8 mouse cellular contexts compared by ENCODE assay signal in the genomic region with DNA sequence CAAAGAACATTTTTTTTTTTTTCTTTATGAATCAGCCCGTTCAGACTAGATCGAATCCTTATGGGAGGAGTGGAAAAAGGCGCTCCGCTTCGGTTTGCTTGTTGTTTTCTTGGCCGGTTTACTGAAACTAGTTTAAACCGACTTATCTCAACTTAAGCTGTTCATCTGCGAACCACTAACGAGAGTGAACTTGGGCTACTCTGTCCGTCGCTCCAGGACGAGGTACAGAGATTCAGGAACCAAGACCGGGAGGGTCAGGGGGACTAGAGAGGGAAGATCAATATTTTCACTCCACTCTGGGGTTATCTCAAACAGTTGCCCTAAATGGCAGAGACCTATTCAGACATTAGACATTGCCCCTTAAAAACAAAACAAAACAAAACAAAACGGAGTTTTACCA. TPM values are rescaled to one million over a fixed set of nuclear protein-coding genes. Genes with fewer than 3 reads are reported as not detected.
A peak's percentile ranks its signal among the peaks of the same experiment; 100 is the strongest.
DNase-seq lines count a peak whose midpoint lies in the region; ATAC-seq and TF ChIP-seq lines count a peak whose summit lies in the region.

No protein-coding gene starts in this region.

- WGBS in lung, embryonic 14.5 days = 0% methylated on average over 14 of the region's 14 CpGs
- WGBS in heart, postnatal 0 days = 1% methylated on average over 14 of the region's 14 CpGs
- 2% methylated on average over 14 of the region's 14 CpGs for WGBS in liver, postnatal 0 days (ENCODE audit: insufficient replicate concordance)

- TF ChIP-seq EP300 in heart, postnatal 0 days (IDR thresholded peaks at IDR 0.05; ENCODE audit: low read depth) = no peak
- TF ChIP-seq EP300 in liver, postnatal 0 days (IDR thresholded peaks at IDR 0.05; ENCODE audit: low read depth) = no peak

- H3K9me3 ChIP-seq in lung, embryonic 14.5 days (ENCODE audit: low read depth, low read length) = no peaks in the 10 kb centered on the region
- no peaks in the 10 kb centered on the region for H3K9me3 ChIP-seq in heart, postnatal 0 days (replicated peaks; ENCODE audit: control insufficient read depth, low read length)
- H3K9me3 ChIP-seq in liver, postnatal 0 days (ENCODE audit: low read length) = no peaks in the 10 kb centered on the region

- peaks cover 13% of the 10 kb centered on the region; the same call in 1 of the 2 replicates for H3K36me3 ChIP-seq in lung, embryonic 14.5 days (ENCODE audit: insufficient read depth)
- peaks cover 26% of the 10 kb centered on the region for H3K36me3 ChIP-seq in heart, postnatal 0 days (replicated peaks; ENCODE audit: control insufficient read depth, insufficient read depth, low read length)
- H3K36me3 ChIP-seq in liver, postnatal 0 days (replicated peaks; ENCODE audit: insufficient read depth, low read length) = peaks cover 25% of the 10 kb centered on the region

- no peaks in the 10 kb centered on the region for H3K4me1 ChIP-seq in lung, embryonic 14.5 days (ENCODE audit: insufficient read depth)
- peaks cover 7% of the 10 kb centered on the region; the same call in 1 of the 2 replicates for H3K4me1 ChIP-seq in heart, postnatal 0 days (ENCODE audit: control insufficient read depth, insufficient read depth)
- peaks cover 3% of the 10 kb centered on the region; the same call in 1 of the 2 replicates for H3K4me1 ChIP-seq in liver, postnatal 0 days (ENCODE audit: insufficient read depth)

- H3K27me3 ChIP-seq in lung, embryonic 14.5 days (ENCODE audit: insufficient read depth, low read length) = no peaks in the 10 kb centered on the region
- no peaks in the 10 kb centered on the region for H3K27me3 ChIP-seq in heart, postnatal 0 days (ENCODE audit: control insufficient read depth, insufficient read depth, low read length)
- no peaks in the 10 kb centered on the region for H3K27me3 ChIP-seq in liver, postnatal 0 days (ENCODE audit: insufficient read depth, low read length)

- peak; percentile 36 for DNase-seq in lung, embryonic 14.5 days
- DNase-seq in lung, postnatal 36 days = no peak
- DNase-seq in c-Kit-positive CD71-positive TER-119-negative erythroid progenitor cells, embryonic 14.5 days (ENCODE audit: low read depth) = peak; percentile 22
- DNase-seq in heart, postnatal 0 days (ENCODE audit: low spot score) = no peak
- DNase-seq in liver, postnatal 0 days = no peak
- no peak for DNase-seq in adrenal gland, adult 2 months
- DNase-seq in frontal cortex, postnatal 36 days (ENCODE audit: low spot score in 2 of 2) = no peak
- DNase-seq in yolk sac, embryonic 10.5 days (ENCODE audit: low spot score) = no peak

- H3K4me2 ChIP-seq in lung, embryonic 14.5 days = peak overlapping the region; percentile 74
- H3K4me2 ChIP-seq in heart, postnatal 0 days (ENCODE audit: low read depth, low read length) = peak overlapping the region; percentile 89
- peak overlapping the region; percentile 80 for H3K4me2 ChIP-seq in liver, postnatal 0 days (ENCODE audit: low read depth, low read length)

- H3K9ac ChIP-seq in lung, embryonic 14.5 days = peak overlapping the region; percentile 77
- peak overlapping the region; percentile 64 for H3K9ac ChIP-seq in heart, postnatal 0 days (replicated peaks; ENCODE audit: low read depth, low read length)
- peak overlapping the region; percentile 64 for H3K9ac ChIP-seq in liver, postnatal 0 days (replicated peaks)

- H3K27ac ChIP-seq in lung, embryonic 14.5 days (ENCODE audit: low read depth) = peak overlapping the region; percentile 95; the same call in 1 of the 2 replicates
- peak overlapping the region; percentile 99 for H3K27ac ChIP-seq in heart, postnatal 0 days (ENCODE audit: low read depth)
- peak overlapping the region; percentile 67 for H3K27ac ChIP-seq in liver, postnatal 0 days (ENCODE audit: low read depth)

- peak; percentile 48 for ATAC-seq in lung, embryonic 14.5 days (ENCODE audit: insufficient read depth)
- ATAC-seq in heart, postnatal 0 days (ENCODE audit: insufficient read depth, low read depth) = no peak
- peak; percentile 19 for ATAC-seq in liver, postnatal 0 days

- H3K4me3 ChIP-seq in lung, embryonic 14.5 days (ENCODE audit: low read depth, low read length) = peak overlapping the region; percentile 66
- H3K4me3 ChIP-seq in heart, postnatal 0 days (ENCODE audit: low read depth, low read length) = peak overlapping the region; percentile 73
- peak overlapping the region; percentile 71 for H3K4me3 ChIP-seq in liver, postnatal 0 days (ENCODE audit: low read depth, low read length)

- no peak for TF ChIP-seq CTCF in lung, embryonic 14.5 days (IDR thresholded peaks at IDR 0.05; ENCODE audit: low read depth)
- no peak for TF ChIP-seq CTCF in heart, postnatal 0 days (IDR thresholded peaks at IDR 0.05; ENCODE audit: low read depth)
- TF ChIP-seq CTCF in liver, postnatal 0 days (IDR thresholded peaks at IDR 0.05; ENCODE audit: low read depth) = no peak

RNA-seq across cellular contexts. Expression of gene Mut, which starts 0.5 kb away (rescaled TPM):
- 38.3 and 38.5 TPM in 2 replicates for polyA plus RNA-seq in lung, embryonic 14.5 days (2014; fragmentation: Nextera tagmentation; extraction: Ambion mirVana)
- 42.3 and 66.6 TPM in 2 replicates for total RNA-seq in heart, postnatal 0 days (2014; rRNA removed; ENCODE audit: low replicate concordance)
- 46.8 and 46.9 TPM in 2 replicates for polyA plus RNA-seq in heart, postnatal 0 days (2015; fragmentation: Nextera tagmentation; extraction: Ambion mirVana)
- polyA plus RNA-seq in liver, postnatal 0 days (2015; fragmentation: Nextera tagmentation; extraction: Ambion mirVana) = 49.7 and 52.0 TPM in 2 replicates
- 100 to 1,000 TPM; 164 to 177 TPM for total RNA-seq in adrenal gland, adult 2 months (2021)
- 10.1 and 11.4 TPM in 2 replicates for polyA plus RNA-seq in adrenal gland, adult 2 months (2012; rRNA removed)

RNA-seq across cellular contexts. Expression of gene Cenpq, which starts 0.9 kb away (rescaled TPM):
- 33.3 and 35.6 TPM in 2 replicates for polyA plus RNA-seq in lung, embryonic 14.5 days (2014; fragmentation: Nextera tagmentation; extraction: Ambion mirVana)
- total RNA-seq in heart, postnatal 0 days (2014; rRNA removed; ENCODE audit: low replicate concordance) = 3.1 and 8.3 TPM in 2 replicates
- polyA plus RNA-seq in heart, postnatal 0 days (2015; fragmentation: Nextera tagmentation; extraction: Ambion mirVana) = 10.7 and 11.3 TPM in 2 replicates
- 11.7 and 12.4 TPM in 2 replicates for polyA plus RNA-seq in liver, postnatal 0 days (2015; fragmentation: Nextera tagmentation; extraction: Ambion mirVana)
- 1 to 10 TPM; 7.8 to 8.7 TPM for total RNA-seq in adrenal gland, adult 2 months (2021)
- polyA plus RNA-seq in adrenal gland, adult 2 months (2012; rRNA removed) = 0.29 and 0.65 TPM in 2 replicates

RNA-seq across cellular contexts. Expression of gene Glyatl3, which starts 19.8 kb away (rescaled TPM):
- not detected in 2 replicates for polyA plus RNA-seq in lung, embryonic 14.5 days (2014; fragmentation: Nextera tagmentation; extraction: Ambion mirVana)
- total RNA-seq in heart, postnatal 0 days (2014; rRNA removed; ENCODE audit: low replicate concordance) = not detected in 2 replicates
- polyA plus RNA-seq in heart, postnatal 0 days (2015; fragmentation: Nextera tagmentation; extraction: Ambion mirVana) = not detected in 2 replicates
- not detected in 2 replicates for polyA plus RNA-seq in liver, postnatal 0 days (2015; fragmentation: Nextera tagmentation; extraction: Ambion mirVana)
- not detected for total RNA-seq in adrenal gland, adult 2 months (2021)
- polyA plus RNA-seq in adrenal gland, adult 2 months (2012; rRNA removed) = not detected in 2 replicates

RNA-seq across cellular contexts. Expression of gene 9130008F23Rik, which starts 53.6 kb away (rescaled TPM):
- polyA plus RNA-seq in lung, embryonic 14.5 days (2014; fragmentation: Nextera tagmentation; extraction: Ambion mirVana) = 3.0 and 3.4 TPM in 2 replicates
- total RNA-seq in heart, postnatal 0 days (2014; rRNA removed; ENCODE audit: low replicate concordance) = 2.4 and 3.8 TPM in 2 replicates
- 1.2 and 1.3 TPM in 2 replicates for polyA plus RNA-seq in heart, postnatal 0 days (2015; fragmentation: Nextera tagmentation; extraction: Ambion mirVana)
- 0.09 and 0.22 TPM in 2 replicates for polyA plus RNA-seq in liver, postnatal 0 days (2015; fragmentation: Nextera tagmentation; extraction: Ambion mirVana)
- 1 to 10 TPM in 1 of 2 experiments, under 1 TPM in 1; 0.55 to 1.1 TPM for total RNA-seq in adrenal gland, adult 2 months (2021)
- polyA plus RNA-seq in adrenal gland, adult 2 months (2012; rRNA removed) = 0.24 and 0.60 TPM in 2 replicates

Comparison
In these comparisons a context has a peak if more than half of its experiments do, and no peak if none do; other contexts are left out.
1. DNase-seq: peak in lung, embryonic 14.5 days (single experiment) and c-Kit-positive CD71-positive TER-119-negative erythroid progenitor cells, embryonic 14.5 days (single experiment); none in lung, postnatal 36 days (single experiment), heart, postnatal 0 days (single experiment), liver, postnatal 0 days (single experiment), adrenal gland, adult 2 months (single experiment), frontal cortex, postnatal 36 days (0 of 2) and yolk sac, embryonic 10.5 days (single experiment).
2. Peak in every context shown above with its lines, with median percentiles within 50 percentile points of each other: H3K27ac ChIP-seq, H3K4me2 ChIP-seq, H3K4me3 ChIP-seq and H3K9ac ChIP-seq.